Mouse (Mus musculus) spleen, postnatal 0 days (tissue): ENCODE data around the gene Nlrp14. TPM values are rescaled to one million over a fixed set of nuclear protein-coding genes. Genes with fewer than 3 reads are reported as not detected.

Experiments used
- polyA plus RNA-seq: library from polyadenylated mRNA; unstranded; fragments of >200 nt; fragmentation: Nextera tagmentation; extraction: Ambion mirVana; gene quantifications from 2 replicates; pipeline ENCODE4 v1.2.1, GENCODE M21; 2015

The Nlrp14 gene
- not detected in 2 replicates for polyA plus RNA-seq

GRCm38 (mm10) chr7:107166690-107167089 lies at the start of gene Nlrp14:
Gene Nlrp14, plus strand, starts transcription at chr7:107166990.

GRCm38 (mm10) chr7:107130983-107131382 lies 35.8 kb upstream of the Nlrp14 start, which contains the start of gene Olfr715:
Gene Olfr715, minus strand, starts transcription at chr7:107131083.

GRCm38 (mm10) chr7:107138027-107138426 lies 28.8 kb upstream of the Nlrp14 start, which contains the start of gene Olfr716:
Gene Olfr716, plus strand, starts transcription at chr7:107138327.

GRCm38 (mm10) chr7:107209204-107209860 lies 42.5 kb downstream of the Nlrp14 start, which contains the start of gene Rbmxl2:
Gene Rbmxl2, plus strand, starts transcription at chr7:107209445.

Other genes with a start within 250 kb of the Nlrp14 start
- not detected in 2 replicates for gene Olfr709-ps1, start 234.8 kb upstream of the Nlrp14 start, polyA plus RNA-seq
- not detected in 2 replicates for gene Olfr710, start 218.7 kb upstream of the Nlrp14 start, polyA plus RNA-seq
- gene Olfr6, start 203.1 kb upstream of the Nlrp14 start, polyA plus RNA-seq, result not detected in 2 replicates
- not detected in 2 replicates for gene Olfr711, start 191.5 kb upstream of the Nlrp14 start, polyA plus RNA-seq
- not detected in 2 replicates for gene Olfr2, start 160.9 kb upstream of the Nlrp14 start, polyA plus RNA-seq
- gene Olfr713, start 135.8 kb upstream of the Nlrp14 start, polyA plus RNA-seq, result not detected in 2 replicates
- not detected in 2 replicates for gene Olfr714, start 96.0 kb upstream of the Nlrp14 start, polyA plus RNA-seq
- gene Olfr17, start 73.8 kb upstream of the Nlrp14 start, polyA plus RNA-seq, result not detected in 2 replicates
- not detected in 2 replicates for gene Olfr715b, start 56.6 kb upstream of the Nlrp14 start, polyA plus RNA-seq
- not detected in 2 replicates for gene Olfr715, start 35.9 kb upstream of the Nlrp14 start, polyA plus RNA-seq
- gene Olfr716, start 28.7 kb upstream of the Nlrp14 start, polyA plus RNA-seq, result not detected in 2 replicates
- not detected in 2 replicates for gene Rbmxl2, start 42.5 kb downstream of the Nlrp14 start, polyA plus RNA-seq
- gene Syt9, start 203.7 kb downstream of the Nlrp14 start, polyA plus RNA-seq, result 0.10 and 0.28 TPM in 2 replicates